Mouse (Mus musculus): ENCODE data around the gene Dap. TPM values are rescaled to one million over a fixed set of nuclear protein-coding genes. Genes with fewer than 3 reads are reported as not detected.

The Dap gene
- polyA plus RNA-seq, 1 experiment = 132 TPM

DNA sequence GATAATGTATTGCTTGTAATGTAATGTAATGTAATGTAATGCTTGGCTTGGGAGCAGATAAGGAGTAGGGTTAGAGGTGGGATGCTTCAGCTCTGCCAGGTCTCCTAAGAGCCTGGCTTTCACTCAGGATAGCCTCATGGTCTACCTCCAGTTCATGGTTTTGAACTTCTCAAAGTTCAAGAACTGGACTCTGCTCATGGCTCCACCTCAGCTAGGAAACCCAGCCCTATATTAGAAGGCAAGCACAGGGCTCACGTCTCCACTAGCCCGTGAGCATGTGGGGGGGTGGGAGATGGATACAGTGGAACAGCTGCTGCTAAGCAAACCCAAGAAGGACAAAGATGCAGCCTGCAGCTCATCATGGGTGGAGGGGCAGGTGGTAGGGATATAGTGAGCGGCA is 61.6 kb downstream of the Dap start:
- TF ChIP-seq CTCF (IDR thresholded peaks at IDR 0.05; ENCODE audit: low read depth, low read length) = no peak
- TF ChIP-seq POLR2A (IDR thresholded peaks at IDR 0.05; ENCODE audit: borderline replicate concordance, low read depth, low read length) = no peak
- H3K4me1 ChIP-seq (ENCODE audit: control insufficient read depth, insufficient read depth, low read length) = no peaks in the 10 kb centered on the region
- no peak overlapping the region for H3K27ac ChIP-seq (ENCODE audit: insufficient read depth, low read depth, low read length)
- no peak overlapping the region for H3K4me3 ChIP-seq (ENCODE audit: insufficient read depth, low read length)

DNA sequence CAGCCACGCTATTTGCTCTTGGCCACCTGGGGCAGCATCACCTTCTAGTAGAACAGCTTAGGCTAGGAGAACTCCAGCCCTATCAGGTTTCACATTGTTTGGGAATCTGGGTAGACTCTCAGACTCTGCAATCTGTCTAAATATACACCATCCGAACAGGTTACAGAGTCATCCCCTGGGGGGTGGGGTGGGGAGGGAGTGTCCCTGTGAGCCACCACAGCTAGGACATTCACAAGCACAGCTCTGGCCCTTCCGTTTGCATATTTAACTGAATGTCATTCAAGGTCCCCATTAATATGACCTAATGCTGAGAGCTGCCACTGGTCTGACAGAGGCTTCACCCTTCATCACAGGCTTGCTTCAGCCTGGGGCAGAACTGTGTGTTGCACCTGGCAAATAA is 68.5 kb downstream of the Dap start:
- H3K4me1 ChIP-seq (ENCODE audit: control insufficient read depth, insufficient read depth, low read length) = no peaks in the 10 kb centered on the region
- H3K27ac ChIP-seq (ENCODE audit: insufficient read depth, low read depth, low read length) = no peak overlapping the region
- no peak overlapping the region for H3K4me3 ChIP-seq (ENCODE audit: insufficient read depth, low read length)
- no peak for TF ChIP-seq POLR2A (IDR thresholded peaks at IDR 0.05; ENCODE audit: borderline replicate concordance, low read depth, low read length)
- TF ChIP-seq CTCF (IDR thresholded peaks at IDR 0.05; ENCODE audit: low read depth, low read length) = no peak

DNA sequence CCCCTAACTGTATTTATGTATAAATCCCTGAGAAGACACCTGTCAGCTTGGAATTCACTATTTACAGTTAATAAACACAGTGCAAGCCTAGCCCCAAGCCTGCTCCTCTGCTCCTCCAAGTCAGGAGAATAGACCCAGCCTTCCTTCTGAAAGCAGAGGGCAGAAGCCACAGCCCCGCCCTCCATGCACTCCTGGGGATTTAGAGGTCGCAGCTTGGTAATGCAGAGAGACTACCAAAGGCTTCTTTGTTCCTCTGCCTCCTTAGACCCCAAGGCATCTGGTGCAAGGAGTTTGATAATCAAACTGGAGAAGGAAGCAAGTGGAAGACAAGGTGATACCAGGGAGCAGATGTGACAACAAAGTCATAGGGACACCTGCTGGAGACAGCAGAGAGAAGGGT is 70.2 kb downstream of the Dap start:
- no peak for TF ChIP-seq CTCF (IDR thresholded peaks at IDR 0.05; ENCODE audit: low read depth, low read length)
- no peak for TF ChIP-seq POLR2A (IDR thresholded peaks at IDR 0.05; ENCODE audit: borderline replicate concordance, low read depth, low read length)
- no peak overlapping the region for H3K27ac ChIP-seq (ENCODE audit: insufficient read depth, low read depth, low read length)
- no peak overlapping the region for H3K4me3 ChIP-seq (ENCODE audit: insufficient read depth, low read length)
- peaks cover under 1% of the 10 kb centered on the region for H3K4me1 ChIP-seq (ENCODE audit: control insufficient read depth, insufficient read depth, low read length)

DNA sequence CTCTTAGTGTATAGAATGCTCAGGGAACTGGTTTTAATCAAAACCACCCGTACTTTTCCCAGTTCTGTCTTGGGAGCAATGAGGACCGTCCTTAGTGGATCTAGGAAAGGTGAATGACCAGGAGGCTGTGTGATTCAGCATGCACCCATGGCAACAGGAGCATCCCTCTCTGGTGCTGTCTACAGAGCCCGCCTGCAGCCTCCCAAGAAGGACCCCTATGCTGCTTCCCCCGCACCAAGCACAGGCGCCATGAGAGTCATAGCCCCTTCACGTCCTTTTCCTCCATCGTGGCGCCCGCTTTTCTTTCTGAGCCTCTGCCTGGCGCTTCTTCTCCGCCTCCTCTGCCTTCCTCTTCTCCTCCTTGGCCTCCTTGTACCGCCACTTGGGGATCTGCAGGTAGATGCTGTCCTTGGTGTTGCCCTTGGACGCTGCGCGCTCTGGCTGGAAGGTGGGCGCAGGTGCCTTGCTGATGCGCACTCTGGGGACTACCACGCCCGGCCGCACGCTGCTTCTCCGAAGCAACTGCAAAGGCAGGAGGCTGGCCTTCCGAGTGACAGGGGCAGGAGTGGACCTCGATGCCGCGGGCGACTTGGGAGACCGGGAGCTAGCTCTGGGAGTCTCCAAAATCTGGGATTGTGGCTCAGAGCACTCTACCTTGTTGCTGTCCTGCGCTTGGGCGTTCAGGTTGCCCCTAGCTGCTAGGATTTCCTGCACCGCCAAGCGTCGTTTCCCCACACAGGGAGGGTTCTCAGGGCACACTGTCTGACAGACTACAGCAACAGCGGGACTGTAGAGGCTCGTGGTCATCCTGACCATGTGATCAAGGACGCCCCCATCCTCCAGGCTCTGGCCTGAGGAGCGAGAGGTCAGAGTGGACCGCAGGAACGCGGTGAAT is 73.0 kb downstream of the Dap start:
- no peak for TF ChIP-seq POLR2A (IDR thresholded peaks at IDR 0.05; ENCODE audit: borderline replicate concordance, low read depth, low read length)
- TF ChIP-seq CTCF (IDR thresholded peaks at IDR 0.05; ENCODE audit: low read depth, low read length) = no peak
- peaks cover 4% of the 10 kb centered on the region for H3K4me1 ChIP-seq (ENCODE audit: control insufficient read depth, insufficient read depth, low read length)
- H3K4me3 ChIP-seq (ENCODE audit: insufficient read depth, low read length) = no peak overlapping the region
- no peak overlapping the region for H3K27ac ChIP-seq (ENCODE audit: insufficient read depth, low read depth, low read length)

DNA sequence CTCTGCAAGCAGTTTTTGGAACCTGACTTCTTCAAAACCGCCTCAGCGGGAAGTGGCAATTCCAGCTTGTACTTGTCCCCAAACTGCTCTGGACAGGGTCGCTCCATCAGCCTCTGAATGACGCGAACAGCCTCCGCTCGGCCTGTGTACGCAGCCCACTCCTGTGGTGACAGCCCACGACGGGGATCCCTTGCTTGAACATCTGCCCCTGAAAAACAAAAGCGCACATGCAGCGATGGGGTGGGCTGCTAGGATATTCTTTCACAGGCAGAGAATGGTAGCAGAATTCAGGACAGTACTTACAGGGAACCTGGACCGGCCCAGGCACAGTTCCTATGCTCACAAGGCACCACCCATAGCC is 73.6 kb downstream of the Dap start:
- H3K4me1 ChIP-seq (ENCODE audit: control insufficient read depth, insufficient read depth, low read length) = peaks cover 4% of the 10 kb centered on the region
- H3K27ac ChIP-seq (ENCODE audit: insufficient read depth, low read depth, low read length) = no peak overlapping the region
- no peak overlapping the region for H3K4me3 ChIP-seq (ENCODE audit: insufficient read depth, low read length)
- TF ChIP-seq CTCF (IDR thresholded peaks at IDR 0.05; ENCODE audit: low read depth, low read length) (no peak), POLR2A (IDR thresholded peaks at IDR 0.05; ENCODE audit: borderline replicate concordance, low read depth, low read length) (no peak)

DNA sequence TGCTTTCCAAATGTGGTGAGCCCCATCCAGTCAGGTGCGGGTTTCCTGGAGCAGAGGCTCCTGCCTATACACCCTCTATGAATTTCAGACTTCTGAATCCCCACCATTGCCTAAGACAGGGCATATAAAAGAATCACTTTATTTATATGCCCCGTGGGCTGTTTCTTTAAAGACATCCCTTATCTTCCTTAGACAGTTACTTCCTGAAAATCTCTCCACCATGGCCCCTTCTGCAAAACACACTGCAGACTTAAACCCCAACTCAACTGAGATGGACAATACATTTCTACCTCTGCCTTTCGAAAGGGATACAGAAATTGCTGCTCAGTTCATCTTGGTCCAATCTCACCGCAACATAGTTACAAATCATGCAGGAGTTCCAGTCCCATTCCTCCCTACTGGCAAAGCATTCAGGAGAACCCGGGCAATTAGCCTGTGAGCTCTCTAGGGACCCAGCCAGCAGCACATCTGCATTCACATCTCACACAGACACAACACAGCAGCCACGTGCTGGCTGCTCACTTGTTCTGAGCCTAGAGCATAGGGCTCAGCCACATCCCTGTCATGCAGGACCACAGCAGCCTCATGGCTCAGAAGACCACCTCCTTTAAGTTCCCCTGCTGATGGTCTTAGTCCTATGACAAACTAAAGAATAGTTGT is 75.3 kb downstream of the Dap start:
- Histone ChIP-seq H3K27ac (ENCODE audit: insufficient read depth, low read depth, low read length) (no peak overlapping the region), H3K4me1 (ENCODE audit: control insufficient read depth, insufficient read depth, low read length) (peaks cover 5% of the 10 kb centered on the region), H3K4me3 (ENCODE audit: insufficient read depth, low read length) (no peak overlapping the region)
- no peak for TF ChIP-seq CTCF (IDR thresholded peaks at IDR 0.05; ENCODE audit: low read depth, low read length)
- no peak for TF ChIP-seq POLR2A (IDR thresholded peaks at IDR 0.05; ENCODE audit: borderline replicate concordance, low read depth, low read length)

DNA sequence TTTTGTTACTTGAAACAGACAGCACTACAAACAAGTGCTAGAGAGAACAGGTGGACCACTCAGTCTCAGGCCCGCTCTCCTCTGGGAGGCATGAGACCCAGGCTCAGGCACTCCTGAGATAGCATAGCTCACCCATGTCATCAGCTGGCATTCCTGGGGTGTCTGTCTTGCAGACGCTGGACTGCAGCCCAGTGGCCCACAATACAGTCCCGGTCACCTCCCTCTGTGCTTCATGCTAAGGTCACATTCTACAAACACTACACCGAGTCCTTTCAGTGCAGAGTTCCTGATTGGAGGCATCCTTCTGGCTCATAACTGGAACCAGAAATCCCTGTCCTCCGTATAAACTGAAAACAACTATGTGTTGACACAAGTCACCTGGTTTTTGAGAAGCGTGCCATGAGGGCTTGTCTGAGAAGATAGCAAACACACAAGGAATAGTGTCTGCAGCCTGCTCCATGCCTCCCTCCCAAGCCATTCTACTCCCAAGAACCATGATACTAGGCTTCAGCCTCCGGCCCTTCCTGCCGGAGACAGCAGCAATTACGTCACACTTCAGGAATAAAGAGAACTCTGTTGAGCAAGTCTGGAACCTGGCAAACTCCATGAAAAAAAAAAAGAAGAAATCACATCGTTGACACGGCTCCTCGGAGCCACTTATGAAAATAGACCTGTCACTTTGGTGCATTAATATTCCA is 78.3 kb downstream of the Dap start:
- H3K4me1 ChIP-seq (ENCODE audit: control insufficient read depth, insufficient read depth, low read length) = peaks cover 8% of the 10 kb centered on the region
- no peak overlapping the region for H3K4me3 ChIP-seq (ENCODE audit: insufficient read depth, low read length)
- no peak overlapping the region for H3K27ac ChIP-seq (ENCODE audit: insufficient read depth, low read depth, low read length)
- TF ChIP-seq CTCF (IDR thresholded peaks at IDR 0.05; ENCODE audit: low read depth, low read length) = no peak
- no peak for TF ChIP-seq POLR2A (IDR thresholded peaks at IDR 0.05; ENCODE audit: borderline replicate concordance, low read depth, low read length)

DNA sequence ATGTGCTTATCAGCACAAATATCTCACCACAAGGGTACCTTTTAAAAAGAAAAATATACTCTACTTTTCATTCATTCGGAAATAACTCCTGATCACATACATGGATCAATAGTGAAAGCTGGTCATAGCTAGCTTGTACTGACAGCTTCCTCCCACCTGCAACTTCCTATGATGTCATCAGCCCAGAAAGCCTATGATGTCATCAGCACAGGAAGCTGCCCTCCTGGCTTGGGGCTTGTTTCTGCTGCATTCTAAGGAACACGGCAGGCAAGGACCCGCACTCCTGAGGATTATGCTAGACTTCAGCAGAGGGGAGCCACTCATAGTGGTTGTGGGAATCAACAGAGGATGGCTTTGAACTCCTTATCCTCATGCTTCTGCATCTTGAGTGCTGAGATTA is 80.2 kb downstream of the Dap start:
- peaks cover 7% of the 10 kb centered on the region for H3K4me1 ChIP-seq (ENCODE audit: control insufficient read depth, insufficient read depth, low read length)
- no peak overlapping the region for H3K4me3 ChIP-seq (ENCODE audit: insufficient read depth, low read length)
- no peak for TF ChIP-seq CTCF (IDR thresholded peaks at IDR 0.05; ENCODE audit: low read depth, low read length)
- TF ChIP-seq POLR2A (IDR thresholded peaks at IDR 0.05; ENCODE audit: borderline replicate concordance, low read depth, low read length) = no peak
- no peak overlapping the region for H3K27ac ChIP-seq (ENCODE audit: insufficient read depth, low read depth, low read length)

DNA sequence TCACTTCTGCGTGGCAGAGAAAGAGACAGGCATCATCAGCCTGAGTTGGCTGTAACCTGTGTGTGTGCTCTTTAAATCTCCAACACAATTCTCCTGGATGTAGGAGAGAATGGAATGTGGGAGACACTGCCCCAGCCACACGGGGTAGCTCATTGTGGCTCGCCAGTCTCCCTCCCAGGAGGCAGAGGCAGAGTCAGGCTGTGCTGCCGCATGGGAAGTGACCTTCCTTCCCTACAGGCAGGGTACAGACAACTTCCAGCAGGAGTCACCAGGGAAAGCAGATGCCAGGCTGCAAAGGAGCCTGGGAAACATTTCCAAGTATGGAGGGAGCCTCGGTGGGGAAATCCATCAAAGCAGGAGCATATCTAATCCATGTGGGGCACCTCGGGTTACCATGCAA is 81.1 kb downstream of the Dap start:
- Histone ChIP-seq H3K4me1 (ENCODE audit: control insufficient read depth, insufficient read depth, low read length) (peaks cover 4% of the 10 kb centered on the region), H3K27ac (ENCODE audit: insufficient read depth, low read depth, low read length) (no peak overlapping the region), H3K4me3 (ENCODE audit: insufficient read depth, low read length) (no peak overlapping the region)
- TF ChIP-seq POLR2A (IDR thresholded peaks at IDR 0.05; ENCODE audit: borderline replicate concordance, low read depth, low read length) (no peak), CTCF (IDR thresholded peaks at IDR 0.05; ENCODE audit: low read depth, low read length) (no peak)

DNA sequence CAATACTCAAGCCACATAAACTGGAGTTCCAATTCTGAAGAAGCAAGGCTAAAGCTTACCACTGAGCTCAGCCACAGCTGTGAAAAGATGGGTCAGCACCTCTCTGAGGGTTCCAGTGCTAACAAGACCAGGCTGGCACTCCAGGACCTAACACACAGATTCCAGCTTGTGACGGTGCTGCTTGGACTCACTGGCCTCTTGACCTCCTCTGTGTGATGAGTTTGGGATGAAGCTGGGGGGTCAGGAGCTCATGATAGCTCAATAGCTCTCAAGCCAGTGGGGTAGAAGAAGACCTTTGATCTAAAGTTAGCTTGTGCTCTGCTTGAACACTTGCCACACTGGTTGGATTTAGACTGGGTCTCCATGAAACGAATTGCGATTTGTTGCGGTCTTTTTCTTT is 82.6 kb downstream of the Dap start:
- no peak overlapping the region for H3K4me3 ChIP-seq (ENCODE audit: insufficient read depth, low read length)

More for the DNA sequence above, 82.6 kb downstream of the Dap start:
- TF ChIP-seq POLR2A (IDR thresholded peaks at IDR 0.05; ENCODE audit: borderline replicate concordance, low read depth, low read length) = no peak
- no peak for TF ChIP-seq CTCF (IDR thresholded peaks at IDR 0.05; ENCODE audit: low read depth, low read length)
- H3K27ac ChIP-seq (ENCODE audit: insufficient read depth, low read depth, low read length) = no peak overlapping the region
- peaks cover 4% of the 10 kb centered on the region for H3K4me1 ChIP-seq (ENCODE audit: control insufficient read depth, insufficient read depth, low read length)
